Mouse (Mus musculus) cerebellum, adult 11-12 months (tissue): ENCODE data around the gene Sparcl1.

Experiments
- DNase-seq: peaks from one replicate; pipeline ENCODE4 v3.0.0; 2022

The Sparcl1 gene

DNA sequence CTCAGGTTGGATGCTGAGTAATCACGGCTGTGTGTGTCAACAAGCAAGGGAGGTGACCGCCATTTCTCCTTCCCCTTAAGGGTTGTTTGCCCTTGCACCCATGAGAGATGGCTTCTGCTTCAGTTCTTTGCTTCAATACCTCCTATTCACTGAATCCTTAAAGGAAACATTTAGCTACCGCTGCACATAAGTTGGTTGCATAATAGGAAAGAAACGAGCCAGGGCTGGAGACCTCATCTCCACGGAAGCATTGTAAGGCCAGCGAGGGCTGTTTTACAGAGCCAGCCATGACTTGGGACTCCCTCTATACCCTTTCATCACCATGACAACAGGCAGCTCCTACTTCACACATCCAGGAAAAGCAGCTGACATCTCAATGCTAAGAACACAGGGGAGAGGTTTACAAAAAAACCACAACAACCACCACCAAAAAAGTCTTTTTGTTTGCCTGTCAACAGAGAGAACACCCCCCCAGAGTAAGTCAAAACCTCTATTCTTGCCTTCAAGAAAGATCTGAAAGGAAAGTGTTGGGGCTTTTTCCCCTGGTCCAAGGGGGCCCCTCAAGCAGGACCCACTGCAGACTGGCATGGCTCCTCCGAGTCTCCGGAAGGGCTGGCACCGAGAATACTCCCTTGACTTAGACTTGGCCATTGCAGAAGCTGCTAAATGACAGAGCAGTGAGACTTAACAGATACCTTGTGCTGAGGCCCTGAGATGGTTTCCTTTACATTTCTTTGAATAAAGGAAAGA, 3.2 kb downstream of the Sparcl1 start:
- DNase-seq = peak; percentile 44

DNA sequence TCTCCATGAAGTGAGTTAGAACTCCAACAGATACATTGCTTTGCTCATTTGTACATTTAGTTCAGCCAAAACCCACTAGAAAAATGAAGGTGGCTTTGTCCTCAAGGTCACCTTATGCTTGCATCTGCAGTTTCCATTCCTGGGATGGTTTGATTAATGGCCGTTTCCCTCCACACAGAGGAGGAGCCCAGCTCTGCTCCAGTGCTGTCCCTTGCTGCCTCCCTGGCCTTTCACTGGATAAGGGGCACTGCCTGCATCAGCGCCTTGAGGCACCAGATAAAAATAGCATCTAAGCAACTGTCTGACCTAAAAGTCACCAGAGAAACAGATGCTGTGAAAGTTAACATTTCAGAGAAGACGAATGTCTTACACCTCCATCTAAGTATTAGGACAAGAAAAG, 4.0 kb downstream of the Sparcl1 start:
- no peak for DNase-seq

DNA sequence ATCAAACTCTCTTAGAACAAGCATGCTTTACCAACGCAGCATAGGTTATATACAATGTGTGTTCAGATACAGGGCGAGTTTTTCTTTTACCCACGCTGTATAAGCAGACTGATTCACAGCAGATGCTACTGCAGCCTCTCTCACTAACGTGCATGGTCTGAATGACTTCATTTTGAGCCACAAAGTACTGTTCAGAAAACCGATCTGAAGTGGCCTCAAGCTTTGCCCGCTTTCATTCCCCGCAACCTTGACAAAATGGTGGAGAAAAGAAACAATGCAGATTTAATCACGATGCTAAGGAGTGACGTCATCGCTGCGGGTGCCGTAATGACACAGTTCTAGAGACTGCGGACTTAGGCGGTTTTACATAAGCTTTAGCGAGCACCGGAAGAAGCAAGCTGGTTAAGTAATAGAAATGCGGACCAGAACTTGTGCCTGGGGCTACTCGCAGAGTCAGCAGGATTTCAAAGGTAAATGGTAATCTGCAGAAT, 4.6 kb downstream of the Sparcl1 start:
- DNase-seq = peak; percentile 42

DNA sequence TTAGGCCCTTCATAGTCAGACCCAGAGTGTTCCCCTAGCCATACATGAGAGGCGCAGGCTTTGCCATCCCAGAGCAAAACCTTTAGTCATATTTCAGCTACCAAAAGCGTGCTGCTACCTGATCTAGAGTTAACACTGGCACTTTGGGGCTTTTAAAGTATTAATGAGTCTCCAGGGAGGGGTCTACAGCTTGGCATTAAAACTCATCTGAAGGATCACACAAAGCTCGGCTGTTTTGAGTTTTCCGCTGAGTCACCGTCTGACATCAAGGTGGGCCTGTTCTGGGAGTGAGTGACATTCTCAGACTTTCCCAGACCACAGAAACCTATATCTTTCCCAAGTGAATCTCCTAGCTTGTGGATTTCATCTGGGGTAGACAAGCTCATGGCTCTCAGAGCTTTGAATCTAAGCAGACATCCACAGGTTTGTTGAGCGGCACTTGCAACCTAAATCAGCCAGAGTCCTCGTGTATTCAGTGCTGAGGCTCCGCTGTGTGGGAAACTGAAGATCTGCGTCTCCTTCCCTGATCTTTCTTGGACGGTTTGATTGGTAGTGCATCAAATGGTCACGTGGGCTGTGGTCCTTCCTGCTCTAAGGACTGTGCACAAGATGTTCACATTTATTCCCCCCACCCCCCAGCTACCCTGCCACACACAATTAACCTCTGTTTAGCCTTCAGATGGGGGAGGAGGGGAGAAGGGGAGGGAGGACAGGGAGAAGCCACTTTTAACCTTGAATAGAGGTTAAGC, 5.2 kb downstream of the Sparcl1 start:
- DNase-seq = no peak

DNA sequence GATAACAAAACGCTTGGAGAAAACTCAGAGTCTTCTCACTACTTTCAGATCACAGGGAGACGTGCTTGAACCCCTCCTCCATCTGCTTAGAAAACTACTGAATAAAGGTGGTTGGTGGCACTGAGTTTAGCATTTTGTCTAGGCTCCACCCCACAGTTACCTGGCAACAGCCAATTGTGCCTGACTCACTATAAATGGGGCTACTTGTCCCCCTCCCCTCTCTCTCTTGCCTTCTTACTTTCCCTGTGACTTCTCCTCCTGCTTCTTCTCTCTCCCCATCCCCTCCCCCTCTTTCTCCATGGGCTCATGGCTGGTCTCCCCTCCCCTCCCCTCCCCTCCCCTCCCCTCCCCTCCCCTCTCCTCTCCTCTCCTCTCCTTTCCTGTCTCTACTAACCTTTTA, 9.4 kb downstream of the Sparcl1 start:
- no peak for DNase-seq

DNA sequence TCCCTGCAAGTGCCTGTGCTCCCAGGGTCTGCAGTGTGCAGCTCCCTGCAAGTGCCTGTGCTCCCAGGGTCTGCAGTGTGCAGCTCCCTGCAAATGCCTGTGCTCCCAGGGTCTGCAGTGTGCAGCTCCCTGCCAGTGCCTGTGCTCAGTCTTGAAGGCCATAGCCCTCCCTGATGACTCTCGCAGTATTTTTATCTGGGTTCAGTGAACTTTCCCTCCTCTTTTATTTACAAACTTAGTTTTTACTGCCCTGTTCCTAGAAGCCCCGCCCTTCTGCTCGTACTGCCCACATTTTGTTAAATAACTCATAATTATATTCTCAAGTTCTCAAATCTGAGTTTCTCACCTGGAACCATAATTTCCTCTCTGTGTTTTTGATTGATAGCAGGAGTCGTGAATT, 10.4 kb downstream of the Sparcl1 start:
- no peak for DNase-seq

DNA sequence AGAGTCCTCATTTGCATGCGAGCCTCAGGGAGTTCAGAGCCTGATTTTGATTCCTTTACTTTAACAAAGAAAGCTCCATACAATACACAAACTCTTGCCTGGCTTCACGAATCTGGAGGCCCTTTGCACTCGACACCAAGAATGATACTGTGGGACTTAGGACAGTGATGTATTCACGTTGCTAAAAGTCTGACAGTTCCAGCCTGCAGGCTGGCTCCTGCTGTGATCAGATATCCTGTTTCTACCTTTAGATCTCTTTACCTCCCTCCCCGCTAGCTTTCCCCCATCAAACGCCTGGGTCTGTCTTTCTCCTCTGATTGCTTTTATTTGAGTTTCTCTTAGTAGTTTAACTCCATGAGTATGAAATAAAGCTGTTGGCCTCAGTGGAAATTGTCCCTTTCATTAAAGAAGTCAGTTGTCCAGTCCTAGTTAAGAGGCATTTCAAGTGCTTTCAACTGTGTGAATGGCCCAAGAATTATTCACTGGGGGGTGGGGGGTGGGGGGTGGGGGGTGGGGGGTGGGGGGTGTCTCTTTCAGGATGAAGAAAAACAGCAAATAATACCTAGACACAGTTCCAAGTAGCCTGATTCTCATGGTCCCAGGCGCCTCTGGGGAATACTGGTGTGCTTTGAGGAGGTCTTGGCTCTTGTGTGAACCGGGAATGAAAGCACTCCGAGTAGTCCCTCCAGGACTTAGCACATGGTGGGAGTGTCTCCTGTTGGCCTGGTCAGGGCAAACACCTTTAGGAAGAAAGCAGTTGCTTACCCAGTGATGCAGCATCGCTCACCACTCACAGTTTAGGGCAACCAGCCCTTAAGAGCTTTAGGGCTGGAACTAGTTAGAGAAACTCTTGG, 11.6 kb downstream of the Sparcl1 start:
- no peak for DNase-seq

DNA sequence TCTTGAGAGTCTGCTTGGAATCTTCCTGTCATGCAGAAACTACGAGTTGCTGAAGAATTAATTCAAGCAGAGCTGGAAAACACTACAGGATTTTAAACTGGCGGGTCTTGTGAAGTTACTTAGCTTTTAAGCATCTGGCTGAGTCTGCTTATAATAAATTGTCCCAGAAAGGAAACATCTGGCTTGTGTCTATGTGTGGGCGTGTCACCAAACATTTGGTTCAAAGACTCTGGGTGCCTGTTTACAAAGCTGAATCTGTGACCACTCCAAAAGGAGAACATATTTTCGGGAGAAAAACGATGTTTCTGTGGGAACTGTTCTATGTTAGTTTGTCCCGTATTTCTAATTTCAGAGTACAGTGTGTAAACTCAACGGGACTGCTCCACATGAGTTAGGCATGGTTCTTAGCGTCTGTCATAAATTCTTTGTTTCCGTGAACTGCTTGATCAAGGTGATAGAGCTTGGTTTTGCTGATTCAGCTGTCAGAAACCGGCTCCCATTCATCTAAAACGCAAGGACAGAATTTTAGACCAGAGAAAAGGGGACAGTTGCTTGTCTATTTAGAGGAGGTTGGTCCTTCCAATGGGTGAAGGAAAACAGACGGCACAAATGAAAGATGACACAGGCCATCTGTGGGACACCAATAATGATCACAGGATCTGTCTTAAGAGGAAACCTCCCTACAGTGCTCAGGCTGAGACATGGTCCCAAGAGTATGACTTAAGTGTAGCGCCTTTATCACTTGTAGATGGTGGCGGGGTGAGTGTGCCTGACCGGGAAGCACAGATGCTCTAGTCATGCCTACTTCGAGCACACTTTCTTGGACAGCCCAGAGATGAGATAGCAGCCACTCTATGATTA, 17.2 kb downstream of the Sparcl1 start:
- DNase-seq = no peak

DNA sequence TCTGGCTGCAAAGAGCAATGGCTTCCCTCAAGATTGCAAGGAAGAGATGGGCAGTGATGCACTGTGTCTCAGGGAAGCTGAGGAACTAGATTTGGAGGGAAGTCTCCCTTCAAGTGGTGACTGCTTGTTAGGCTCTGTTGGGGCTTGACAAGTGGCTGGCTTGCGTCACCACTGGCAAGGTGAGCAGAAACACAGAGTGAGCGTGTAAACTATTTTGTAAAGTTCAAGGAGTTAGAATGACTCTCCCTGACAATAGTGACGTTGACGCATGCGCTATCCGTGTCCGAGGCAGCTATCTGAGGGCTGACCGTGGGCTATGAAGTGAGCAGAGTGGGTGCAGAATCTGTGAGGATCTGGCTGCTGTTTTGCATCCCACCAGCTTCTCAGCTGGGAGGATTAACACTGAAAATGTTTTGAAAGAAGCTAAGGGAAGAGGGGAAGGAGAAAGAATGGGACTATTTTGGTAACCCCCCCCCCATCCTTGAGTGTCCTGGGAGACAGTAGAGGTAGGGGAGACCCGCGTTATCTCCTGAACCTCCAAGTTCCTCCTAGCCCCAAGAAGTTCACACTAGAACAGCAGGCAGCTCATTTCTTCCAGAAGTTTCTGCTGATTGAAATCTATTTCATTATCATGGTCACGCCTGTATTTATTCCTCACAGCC, 18.0 kb downstream of the Sparcl1 start:
- no peak for DNase-seq

DNA sequence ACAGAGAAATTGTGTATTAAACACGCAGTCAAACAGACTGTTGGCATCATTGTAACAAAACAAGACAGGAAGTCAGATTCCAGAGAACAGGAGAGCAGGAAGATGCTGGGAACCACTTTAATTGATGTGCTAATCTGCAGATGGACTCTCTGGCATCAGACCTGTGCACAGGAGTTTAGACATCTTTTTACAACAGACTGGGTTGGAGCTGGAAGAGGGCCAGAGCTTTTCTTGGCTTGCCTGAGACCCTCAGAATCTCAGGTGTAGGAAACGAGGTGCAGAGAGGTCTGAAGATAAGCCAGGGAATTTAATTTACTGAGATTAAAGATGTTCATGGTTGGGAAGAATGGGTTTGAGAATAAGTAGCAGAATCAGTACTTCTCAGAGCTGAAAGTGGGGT, 23.8 kb downstream of the Sparcl1 start:
- no peak for DNase-seq

DNA sequence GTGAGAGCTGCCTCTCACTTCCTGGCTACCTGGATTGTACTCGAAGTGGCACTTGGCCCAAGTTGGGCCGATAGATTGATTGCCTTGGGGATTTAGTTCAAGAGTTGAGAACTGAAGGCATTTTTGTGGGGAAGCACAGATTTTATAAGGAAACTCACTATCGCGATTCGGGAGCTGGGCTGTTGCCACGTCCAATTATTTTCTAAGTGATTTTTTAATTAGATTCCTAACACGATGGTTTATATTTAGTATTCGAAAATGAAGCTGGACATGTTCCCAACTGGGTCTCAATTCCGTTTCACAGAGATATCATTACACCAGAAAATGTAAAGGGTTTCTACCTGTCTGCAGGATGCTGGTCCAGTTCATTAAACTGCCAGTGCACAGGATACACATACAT, 28.2 kb downstream of the Sparcl1 start:
- DNase-seq = no peak

DNA sequence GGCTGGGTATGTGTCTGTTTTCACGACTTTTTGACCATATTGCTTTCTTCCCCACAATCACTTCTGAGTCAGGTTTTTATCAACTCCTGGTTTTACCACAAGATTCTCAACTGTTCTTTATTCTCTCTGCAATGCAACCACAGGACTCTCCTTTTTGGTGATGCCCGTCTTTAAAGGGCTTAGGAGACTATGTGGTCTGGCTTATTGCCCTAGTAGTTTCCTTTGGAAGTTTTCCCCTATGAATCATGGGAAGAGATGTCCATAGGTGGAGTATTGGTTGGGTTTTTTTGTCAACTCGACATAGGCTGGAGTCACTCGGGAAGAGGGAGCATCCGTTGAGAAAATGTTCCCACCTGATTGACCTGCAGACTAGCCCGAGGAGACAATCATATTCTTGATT, 32.8 kb downstream of the Sparcl1 start:
- no peak for DNase-seq

DNA sequence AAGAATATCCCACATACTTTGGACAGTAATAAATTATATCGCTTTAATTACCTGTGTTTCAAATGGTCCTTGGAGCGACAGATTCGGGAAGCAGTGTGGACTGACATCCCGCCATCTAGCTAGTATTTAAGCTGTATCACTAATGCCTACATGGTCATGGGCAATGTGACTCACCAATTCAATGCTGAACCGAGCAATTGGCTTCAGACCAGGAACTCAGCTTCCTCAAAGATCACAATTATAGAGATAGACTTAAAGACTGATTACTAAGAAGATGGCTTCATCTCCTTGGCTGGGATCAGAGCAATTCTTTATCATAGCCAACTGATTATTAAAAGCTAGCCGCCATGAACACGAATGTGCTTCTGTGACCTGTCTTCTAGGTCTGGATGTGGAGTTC, 36.0 kb downstream of the Sparcl1 start, which contains the start of gene Gm17660:
Gene Gm17660, minus strand, starts transcription at position 101 of the 400 bp plus-strand sequence.
- no peak for DNase-seq

DNA sequence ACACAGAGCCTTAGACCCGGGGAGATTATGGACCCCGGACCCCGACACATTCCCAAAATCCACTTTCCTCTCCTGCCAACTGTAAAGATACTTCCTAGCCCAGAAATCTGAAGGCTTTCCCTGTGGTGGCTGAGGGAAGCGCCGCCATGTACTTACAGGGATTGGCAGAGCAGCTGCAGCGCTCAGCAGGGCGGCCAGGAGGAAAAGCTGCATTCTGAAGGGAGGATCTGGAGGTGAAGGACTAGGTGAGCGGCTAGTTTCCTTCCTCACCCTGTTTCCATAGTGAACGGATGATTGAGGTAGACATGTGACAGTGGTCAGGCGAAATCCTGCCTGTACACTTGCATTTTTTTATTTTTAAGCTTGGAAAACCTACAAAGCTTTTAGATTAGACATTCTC, 37.2 kb downstream of the Sparcl1 start:
- no peak for DNase-seq

DNA sequence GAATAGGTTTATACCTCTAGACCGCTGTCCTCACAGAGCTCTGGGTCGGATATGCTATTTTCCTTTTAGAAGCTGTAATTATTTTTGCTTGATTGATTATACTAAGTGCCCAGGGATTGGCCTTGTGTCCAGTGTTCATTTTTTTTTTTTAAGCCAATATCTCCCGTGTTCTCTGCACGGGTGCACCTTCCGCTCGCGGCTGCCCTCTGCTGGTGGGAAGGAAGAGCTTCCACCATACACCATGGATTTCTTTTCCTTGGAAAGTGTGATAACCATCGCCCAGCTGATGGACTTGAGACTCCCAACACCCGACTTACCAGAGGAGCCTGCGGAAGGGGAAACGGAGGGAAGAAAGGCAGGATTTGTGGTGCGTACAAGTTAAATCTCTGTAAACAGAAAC, 39.1 kb downstream of the Sparcl1 start:
- peak; percentile 43 for DNase-seq

DNA sequence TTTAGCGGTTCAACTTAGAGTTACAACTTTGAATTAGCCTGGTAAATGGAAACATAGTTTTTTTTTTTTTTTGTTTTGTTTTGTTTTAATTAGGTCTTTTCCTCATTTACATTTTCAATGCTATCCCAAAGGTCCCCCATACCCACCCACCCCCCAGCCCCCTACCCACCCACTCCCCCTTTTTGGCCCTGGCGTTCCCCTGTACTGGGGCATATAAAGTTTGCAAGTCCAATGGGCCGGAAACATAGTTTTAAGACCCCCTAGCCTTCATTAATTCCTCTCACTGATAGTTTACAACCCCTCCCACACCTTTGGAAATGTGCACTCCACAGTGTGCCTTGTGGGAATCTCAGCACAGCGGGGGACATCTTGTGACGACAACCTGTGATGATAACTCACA, 39.9 kb downstream of the Sparcl1 start:
- no peak for DNase-seq

DNA sequence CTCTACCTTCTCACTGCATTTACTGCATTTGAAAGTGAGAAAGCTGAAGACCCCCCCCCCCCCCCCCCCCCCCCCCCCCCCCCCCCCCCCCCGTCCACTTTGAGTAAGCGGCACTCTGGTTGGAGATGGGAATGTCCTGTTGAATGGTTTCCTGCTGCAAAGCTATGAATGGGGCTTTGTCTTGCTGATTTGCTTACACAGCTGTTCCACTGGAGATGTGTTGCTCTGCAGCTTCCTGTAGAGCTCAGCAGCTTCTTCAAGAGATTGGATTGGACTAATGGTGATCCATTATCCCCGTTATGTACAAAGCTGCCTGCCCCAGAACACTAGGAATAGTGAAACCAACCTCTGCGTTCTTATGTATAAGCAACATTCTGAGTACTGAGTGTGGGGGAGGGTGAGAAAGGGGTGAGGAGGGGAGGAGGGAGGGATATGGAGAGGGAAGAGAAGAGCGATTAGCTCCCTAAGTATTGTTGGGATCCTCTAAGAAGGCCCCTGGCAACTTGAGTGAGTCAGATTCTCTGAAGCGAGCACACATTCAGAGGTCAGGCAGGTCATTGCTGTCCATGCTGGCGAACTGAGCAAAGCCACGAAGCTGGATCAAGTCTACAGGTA, 41.2 kb downstream of the Sparcl1 start:
- DNase-seq = no peak

DNA sequence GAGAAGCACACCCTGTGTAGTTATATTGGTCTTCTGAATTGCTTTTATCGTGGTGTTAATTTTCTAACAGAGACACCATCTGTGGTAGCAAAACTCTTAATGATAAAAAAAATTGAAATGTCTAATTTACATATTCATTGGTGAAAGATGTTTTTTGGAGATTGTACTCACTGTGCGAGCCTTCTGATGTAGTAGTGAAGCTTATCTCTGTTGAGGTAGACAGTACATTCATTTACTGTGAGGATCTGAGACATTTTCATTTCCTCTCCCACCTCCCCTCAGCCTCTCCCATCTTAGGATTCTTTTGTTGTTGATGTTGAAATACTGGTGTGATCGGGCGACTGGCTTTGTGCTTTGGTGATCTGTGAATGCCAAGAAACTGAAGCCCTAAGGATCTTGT, 42.5 kb downstream of the Sparcl1 start:
- DNase-seq = no peak

DNA sequence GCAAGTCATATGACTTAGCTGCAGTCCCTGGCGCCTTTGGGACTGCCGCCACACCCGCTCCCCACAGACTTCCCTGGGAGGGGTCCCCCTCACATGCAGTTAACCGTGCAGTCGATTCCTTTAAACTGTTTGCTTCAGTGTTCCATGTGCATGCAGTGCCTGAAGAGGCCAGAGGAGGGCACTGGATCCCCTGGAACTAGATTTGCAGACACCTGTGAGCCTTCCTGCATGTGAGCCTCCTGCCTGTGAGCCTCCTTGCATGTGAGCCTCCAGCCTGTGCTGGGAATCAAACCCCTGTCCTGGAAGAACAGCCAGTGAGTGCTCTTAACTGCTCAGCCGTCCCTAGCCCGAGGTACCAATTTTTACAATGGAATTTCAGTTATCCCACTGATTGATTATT, 44.8 kb downstream of the Sparcl1 start:
- no peak for DNase-seq

DNA sequence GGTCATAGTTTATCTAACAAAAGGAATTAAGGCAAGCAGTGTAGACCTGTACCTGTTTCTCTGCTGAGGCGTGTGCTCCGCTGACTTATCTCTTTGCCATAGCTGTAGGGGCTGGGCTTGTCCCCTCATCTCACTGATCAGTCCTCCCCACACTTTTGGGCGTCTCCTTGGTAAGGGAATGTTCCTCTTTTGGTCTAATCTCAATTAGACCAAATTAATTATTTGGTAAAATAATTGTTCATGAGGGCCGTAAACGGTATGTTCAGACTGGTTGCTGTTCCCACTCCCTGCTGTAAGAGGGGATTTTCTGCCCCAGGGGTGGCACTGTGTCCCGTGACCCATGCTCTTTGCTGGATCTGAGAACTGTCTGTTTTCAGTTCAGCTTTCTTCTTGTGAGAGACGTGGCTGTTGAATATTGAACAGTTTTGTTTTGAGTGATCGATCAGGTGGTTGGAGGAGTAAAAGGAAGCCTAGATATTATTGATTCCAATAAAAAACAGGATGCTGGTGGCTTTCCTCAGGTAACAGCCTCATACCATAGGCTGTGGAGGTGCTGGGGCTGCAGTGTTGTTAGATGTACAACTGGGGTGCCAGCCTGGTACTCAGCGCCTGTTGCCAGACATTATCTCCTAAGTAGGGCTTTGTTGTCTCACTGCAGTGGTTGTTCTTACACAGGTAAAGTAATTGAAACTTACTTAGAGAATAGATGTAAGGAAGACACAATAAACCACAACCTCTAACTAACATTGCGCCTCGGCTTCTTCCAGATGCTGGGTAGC, 50.6 kb downstream of the Sparcl1 start:
- no peak for DNase-seq
